Mouse (Mus musculus) c-Kit-positive CD71-positive TER-119-positive erythroid progenitor cells, embryonic 14.5 days (primary cell): ENCODE data around the gene Hspa8.

ENCODE experiments used
- DNase-seq: peaks from one replicate; pipeline ENCODE4 v3.0.0-alpha.2; 2013; ENCODE audit warnings: low spot score

Gene Hspa8

GRCm38 (mm10) chr9:40808907-40809280 is 8.1 kb downstream of the Hspa8 start:
- no peak for DNase-seq

GRCm38 (mm10) chr9:40811860-40812259 is 11.1 kb downstream of the Hspa8 start:
- peak; percentile 39 for DNase-seq

- DNase-seq: no peak
These were observed 13.3 kb downstream of the Hspa8 start for GRCm38 (mm10) chr9:40814060-40814459.

GRCm38 (mm10) chr9:40817325-40818028 is 16.7 kb downstream of the Hspa8 start:
- DNase-seq: no peak

- DNase-seq: no peak
These were observed 24.8 kb downstream of the Hspa8 start for GRCm38 (mm10) chr9:40825601-40826000.

GRCm38 (mm10) chr9:40827366-40827765 is 26.6 kb downstream of the Hspa8 start:
- no peak for DNase-seq

GRCm38 (mm10) chr9:40834569-40834968 is 33.8 kb downstream of the Hspa8 start:
- DNase-seq: peak; percentile 54

- no peak for DNase-seq
These were observed 35.9 kb downstream of the Hspa8 start for GRCm38 (mm10) chr9:40836681-40837080.

- no peak for DNase-seq
These were observed 38.9 kb downstream of the Hspa8 start for GRCm38 (mm10) chr9:40839662-40840061.

- DNase-seq: no peak
These were observed 50.7 kb downstream of the Hspa8 start for GRCm38 (mm10) chr9:40851515-40851914.

- no peak for DNase-seq
These were observed 57.8 kb downstream of the Hspa8 start for GRCm38 (mm10) chr9:40858461-40859160.

- DNase-seq: no peak
These were observed 58.4 kb downstream of the Hspa8 start for GRCm38 (mm10) chr9:40859196-40859595.
